Mouse (Mus musculus) kidney, postnatal 25 days (tissue): Measurements from ENCODE around the gene Cipc.

Experiments used
- DNase-seq, 2 experiments: peaks; one replicate each; pipeline ENCODE4 v3.0.0; 2021; ENCODE audit warnings: mixed read lengths in 2 of 2

The Cipc gene

GRCm38 (mm10) chr12:86946862-86947574, at the start of gene Cipc:
Cipc (plus strand) TSS chr12:86947043.
- DNase-seq, result peak; percentile 97 to 100

- DNase-seq, result no peak
These were observed 49.0 kb upstream of the Cipc start for GRCm38 (mm10) chr12:86897769-86898273.

GRCm38 (mm10) chr12:86898448-86898847, 48.4 kb upstream of the Cipc start:
- DNase-seq, result no peak

GRCm38 (mm10) chr12:86899461-86900179, 47.2 kb upstream of the Cipc start:
- peak; percentile 50 to 70 for DNase-seq

GRCm38 (mm10) chr12:86903828-86904806, 42.7 kb upstream of the Cipc start:
- peak; percentile 70 to 84 for DNase-seq

GRCm38 (mm10) chr12:86905203-86905602, 41.6 kb upstream of the Cipc start:
- DNase-seq, result peak; percentile 72 to 80

- no peak for DNase-seq
These were observed 41.0 kb upstream of the Cipc start for GRCm38 (mm10) chr12:86905876-86906275.

GRCm38 (mm10) chr12:86906395-86906794, 40.4 kb upstream of the Cipc start:
- peak; percentile 89 to 90 for DNase-seq

GRCm38 (mm10) chr12:86911482-86911931, 35.3 kb upstream of the Cipc start:
- no peak for DNase-seq

- DNase-seq, result no peak
These were observed 34.3 kb upstream of the Cipc start for GRCm38 (mm10) chr12:86912335-86913093.

GRCm38 (mm10) chr12:86914351-86914750, 32.5 kb upstream of the Cipc start:
- no peak for DNase-seq

GRCm38 (mm10) chr12:86914756-86915155, 32.1 kb upstream of the Cipc start:
- no peak for DNase-seq

GRCm38 (mm10) chr12:86915617-86916016, 31.2 kb upstream of the Cipc start:
- DNase-seq, result no peak

- no peak for DNase-seq
These were observed 29.9 kb upstream of the Cipc start for GRCm38 (mm10) chr12:86916796-86917573.

- DNase-seq, result peak; percentile 69 to 83
These were observed 28.4 kb upstream of the Cipc start for GRCm38 (mm10) chr12:86918361-86918967.

GRCm38 (mm10) chr12:86918983-86919722, 27.7 kb upstream of the Cipc start:
- peak in 1 of 2 experiments; percentile 56 for DNase-seq

GRCm38 (mm10) chr12:86923837-86924236, 23.0 kb upstream of the Cipc start:
- DNase-seq, result peak; percentile 87 to 94

- peak in 1 of 2 experiments; percentile 54 for DNase-seq
These were observed 15.7 kb upstream of the Cipc start for GRCm38 (mm10) chr12:86930934-86931729.
